ENCODE assay signal across 27 mouse cellular contexts in genomic region chr4:87750856-87751514, GRCm38 (mm10).
DNase-seq lines count a peak whose midpoint lies in the region; ATAC-seq lines count a peak whose summit lies in the region.
"Had no signal": no experiment of that assay in that cellular context is flagged by ENCODE, and none has a peak within 500 bp of the region (broad histone marks: within the 10 kb centered on the region; RNA-seq: fewer than 3 reads in every experiment).

No protein-coding gene starts in this region.

- H3K4me3 ChIP-seq in liver, embryonic 13.5 days (replicated peaks) = no peak overlapping the region
- H3K4me3 ChIP-seq: erythroblast, embryonic 14.5 days; heart, embryonic 10.5 days; hindbrain, embryonic 10.5 days; kidney, embryonic 15.5 days; limb, embryonic 12.5 days; megakaryocyte, embryonic 14.5 days; midbrain, embryonic 15.5 days; myocyte had no signal

- intact Hi-C loops in left cerebral cortex, postnatal 14 days (cut with DNase I) = no loop called here

- H3K9me3 ChIP-seq in liver, embryonic 13.5 days (replicated peaks) = no peaks in the 10 kb centered on the region
- H3K9me3 ChIP-seq: heart, embryonic 10.5 days; kidney, embryonic 15.5 days; midbrain, embryonic 15.5 days had no signal

- no peak overlapping the region for H3K9ac ChIP-seq in liver, embryonic 13.5 days
- H3K9ac ChIP-seq: forebrain, postnatal 0 days; kidney, embryonic 15.5 days; limb, embryonic 12.5 days; midbrain, embryonic 15.5 days had no signal

- peak overlapping the region; percentile 27 for H3K4me2 ChIP-seq in liver, embryonic 13.5 days
- H3K4me2 ChIP-seq: kidney, embryonic 15.5 days; limb, embryonic 12.5 days; midbrain, embryonic 15.5 days had no signal

- WGBS in liver, embryonic 13.5 days (ENCODE audit: insufficient replicate concordance) = 51% methylated on average over 5 of the region's 5 CpGs

- H3K4me1 ChIP-seq in liver, embryonic 13.5 days (replicated peaks) = peaks cover 22% of the 10 kb centered on the region
- H3K4me1 ChIP-seq: kidney, embryonic 15.5 days; megakaryocyte, embryonic 14.5 days had no signal

- ATAC-seq in liver, embryonic 13.5 days (ENCODE audit: low read depth) = peak; percentile 95
- ATAC-seq in CD4-positive, CD25-positive, alpha-beta regulatory T cell, adult 4 months = no peak
- ATAC-seq: activated CD4-positive, CD25-positive, alpha-beta regulatory T cell, adult 4 months; forebrain, postnatal 0 days; hindbrain, postnatal 0 days; intestine, postnatal 0 days; lung, postnatal 0 days; midbrain, embryonic 15.5 days had no signal

- no peaks in the 10 kb centered on the region for H3K36me3 ChIP-seq in liver, embryonic 13.5 days
- H3K36me3 ChIP-seq: heart, embryonic 10.5 days; hindbrain, embryonic 10.5 days; kidney, embryonic 15.5 days; limb, embryonic 12.5 days; midbrain, embryonic 15.5 days had no signal

- H3K27ac ChIP-seq in liver, embryonic 13.5 days = peak overlapping the region; percentile 37
- H3K27ac ChIP-seq: heart, embryonic 10.5 days; hindbrain, embryonic 10.5 days; hindbrain, postnatal 0 days; kidney, embryonic 15.5 days; limb, embryonic 12.5 days; midbrain, embryonic 15.5 days had no signal

- DNase-seq in spleen, adult 12 weeks (ENCODE audit: low spot score) = peak; percentile 4
- no peak for DNase-seq in spleen, adult 18-20 months
- DNase-seq in c-Kit-positive CD71-positive TER-119-negative erythroid progenitor cells, embryonic 14.5 days (ENCODE audit: low read depth) = peak; percentile 33
- DNase-seq in liver, embryonic 13.5 days = peak; percentile 27
- DNase-seq in cerebellum, adult 9-11 months = no peak
- no peak for DNase-seq in left cerebral cortex, postnatal 14 days (ENCODE audit: low spot score in 2 of 2)
- DNase-seq: adrenal gland, postnatal 36 days; cerebellum, adult 11 months; cerebellum, postnatal 25 days; forebrain, postnatal 0 days; gastrocnemius, postnatal 36 days; kidney, postnatal 4 days; right cerebral cortex, postnatal 4 days; thymus, postnatal 25 days had no signal

- H3K27me3 ChIP-seq in liver, embryonic 13.5 days = no peaks in the 10 kb centered on the region
- H3K27me3 ChIP-seq: kidney, embryonic 15.5 days; limb, embryonic 12.5 days; midbrain, embryonic 15.5 days had no signal

Comparison
In these comparisons a context has a peak if more than half of its experiments do, and no peak if none do; other contexts are left out.
1. DNase-seq: peak in spleen, adult 12 weeks (single experiment), c-Kit-positive CD71-positive TER-119-negative erythroid progenitor cells, embryonic 14.5 days (single experiment) and liver, embryonic 13.5 days (single experiment); none in spleen, adult 18-20 months (0 of 2), cerebellum, adult 9-11 months (single experiment) and left cerebral cortex, postnatal 14 days (0 of 2).